Mouse (Mus musculus): ENCODE data around the gene Dnmt1.

Dnmt1 gene

DNA sequence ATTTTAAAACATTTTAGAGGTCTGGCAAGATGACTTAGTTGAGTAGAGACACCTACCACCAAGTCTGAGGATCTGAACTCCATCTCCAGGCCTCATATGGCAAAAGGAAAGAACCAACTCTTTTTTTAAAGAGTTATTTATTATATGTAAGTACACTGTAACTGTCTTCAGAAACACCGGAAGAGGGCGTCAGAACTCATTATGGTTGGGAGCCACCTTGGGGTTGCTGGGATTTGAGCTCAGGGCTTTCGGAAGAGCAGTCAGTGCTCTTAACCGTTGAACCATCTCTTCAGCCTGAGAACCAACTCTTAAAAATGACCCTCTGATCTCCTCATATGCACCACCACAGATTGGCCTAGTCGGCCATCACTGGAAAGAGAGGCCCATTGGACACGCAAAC is 72.5 kb downstream of the Dnmt1 start:
- peak; percentile 56 for DNase-seq (ENCODE audit: low read depth, low spot score)

GRCm38 (mm10) chr9:20886563-20886962 is 73.1 kb downstream of the Dnmt1 start:
- no peak for DNase-seq (ENCODE audit: low read depth, low spot score)

DNA sequence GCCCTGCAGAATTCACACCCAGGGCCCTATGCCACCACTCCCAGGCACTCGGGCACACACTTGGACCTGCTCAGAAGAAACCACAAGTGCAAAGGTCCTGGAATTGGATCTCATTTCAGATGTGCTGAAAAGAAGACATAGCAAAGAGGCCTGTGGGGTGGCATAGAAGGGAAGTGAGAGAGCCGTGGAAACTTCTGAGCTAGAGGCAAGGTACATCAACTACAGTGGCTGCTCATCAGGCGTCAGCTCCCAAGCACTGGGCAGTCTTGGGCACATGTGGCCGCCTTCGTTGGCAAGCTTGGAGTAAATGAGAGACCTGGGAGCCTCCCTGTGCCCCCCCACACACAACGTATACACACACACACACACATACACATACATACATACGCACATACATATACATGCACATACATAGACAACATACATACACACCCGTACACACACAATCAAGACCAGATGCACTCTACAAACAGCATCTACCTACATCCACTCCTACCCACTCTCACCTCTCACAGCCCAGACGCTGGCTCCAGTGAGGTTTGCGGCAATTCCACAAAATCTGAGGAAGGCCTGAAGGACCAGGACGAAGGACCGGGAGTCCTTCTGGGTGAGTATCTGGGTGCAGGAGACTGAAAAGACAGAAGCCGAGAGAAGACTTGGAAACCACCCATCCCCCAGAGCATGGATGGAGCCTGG is 80.4 kb downstream of the Dnmt1 start, which contains the start of gene Angptl6:
TSS of gene Angptl6 (minus strand) at position 631 of the 696 bp plus-strand sequence.
- DNase-seq (ENCODE audit: low read depth, low spot score): no peak

GRCm38 (mm10) chr9:20878710-20879065 is 81.0 kb downstream of the Dnmt1 start:
- DNase-seq (ENCODE audit: low read depth, low spot score): no peak

- DNase-seq (ENCODE audit: low read depth, low spot score): peak; percentile 98
These were observed 81.5 kb downstream of the Dnmt1 start for GRCm38 (mm10) chr9:20878041-20878709.

- DNase-seq (ENCODE audit: low read depth, low spot score): no peak
These were observed 82.3 kb downstream of the Dnmt1 start for GRCm38 (mm10) chr9:20877118-20878040.

DNA sequence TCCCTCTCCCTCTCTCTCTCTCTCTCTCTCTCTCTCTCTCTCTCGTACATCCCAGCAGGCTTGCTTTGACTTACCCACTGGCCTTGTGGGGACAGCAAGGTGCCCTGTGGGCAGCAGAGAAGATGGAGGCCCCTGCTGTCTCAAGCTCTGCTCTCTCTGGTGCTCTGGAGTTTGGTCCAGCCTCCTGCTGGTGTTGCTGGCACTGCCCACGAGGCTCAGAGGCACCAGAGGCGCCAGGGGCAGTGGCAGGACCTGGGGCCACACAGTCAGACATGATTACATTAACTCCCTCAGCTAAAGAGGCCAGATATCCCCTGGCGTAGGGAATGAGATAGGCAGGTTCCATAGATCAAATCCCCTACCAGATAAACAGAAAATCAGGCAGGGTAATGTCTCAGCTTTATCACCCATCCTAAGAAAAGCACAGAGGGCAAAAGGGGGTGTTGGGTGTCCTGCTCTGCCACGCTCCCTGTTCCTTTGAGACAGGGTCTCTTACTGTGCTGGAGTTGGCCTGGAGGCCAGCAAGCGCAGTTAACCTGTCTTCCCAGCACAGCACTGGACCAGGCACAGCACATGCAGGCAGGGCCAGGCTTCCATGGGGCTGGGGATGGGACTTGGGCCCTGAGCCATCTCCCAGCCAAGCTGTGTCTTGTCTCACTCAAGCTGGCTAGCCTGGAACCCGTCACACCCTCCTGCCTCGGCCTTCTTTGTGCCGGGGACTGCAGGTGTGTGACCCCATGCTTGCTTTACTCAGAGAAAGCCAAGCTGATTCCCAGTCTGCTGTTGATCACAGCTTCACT is 83.2 kb downstream of the Dnmt1 start:
- no peak for DNase-seq (ENCODE audit: low read depth, low spot score)

DNA sequence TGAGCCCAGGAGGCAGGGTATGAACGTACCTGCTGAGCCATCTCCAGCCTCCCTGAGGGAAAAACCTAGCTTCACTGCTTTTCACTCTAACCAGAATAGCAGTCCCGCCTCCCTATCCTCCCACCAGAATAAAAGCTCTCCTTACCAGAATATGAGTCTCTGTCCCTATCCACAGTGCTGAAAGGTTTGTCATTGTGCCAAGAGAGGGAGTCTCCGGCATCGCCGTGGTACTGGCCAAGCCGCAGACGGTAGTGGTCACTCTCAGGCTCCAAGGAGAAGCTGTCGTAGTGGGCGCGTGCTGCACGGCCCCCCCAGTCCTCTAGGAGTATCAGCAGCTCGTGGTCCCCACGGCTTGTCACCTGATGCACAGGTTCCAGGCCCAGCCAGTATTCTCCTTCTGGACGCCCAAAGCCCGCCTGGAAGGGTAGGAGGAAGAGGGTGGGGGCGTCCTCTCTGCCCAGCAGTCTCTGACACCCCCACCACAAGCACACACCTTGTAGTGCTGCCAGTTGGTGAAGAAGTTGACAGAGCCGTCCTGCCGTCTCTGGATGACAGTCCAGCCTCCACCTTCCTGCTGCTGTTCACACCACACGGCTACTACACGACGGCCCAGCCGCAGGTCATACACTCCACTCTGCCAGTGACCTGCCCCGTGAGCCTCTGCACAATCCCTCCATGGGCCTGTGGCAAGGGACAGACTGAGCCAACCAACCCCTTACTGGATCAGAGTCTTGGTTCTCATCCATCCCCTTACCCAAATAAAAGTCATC is 84.5 kb downstream of the Dnmt1 start:
- peak; percentile 80 for DNase-seq (ENCODE audit: low read depth, low spot score)

DNA sequence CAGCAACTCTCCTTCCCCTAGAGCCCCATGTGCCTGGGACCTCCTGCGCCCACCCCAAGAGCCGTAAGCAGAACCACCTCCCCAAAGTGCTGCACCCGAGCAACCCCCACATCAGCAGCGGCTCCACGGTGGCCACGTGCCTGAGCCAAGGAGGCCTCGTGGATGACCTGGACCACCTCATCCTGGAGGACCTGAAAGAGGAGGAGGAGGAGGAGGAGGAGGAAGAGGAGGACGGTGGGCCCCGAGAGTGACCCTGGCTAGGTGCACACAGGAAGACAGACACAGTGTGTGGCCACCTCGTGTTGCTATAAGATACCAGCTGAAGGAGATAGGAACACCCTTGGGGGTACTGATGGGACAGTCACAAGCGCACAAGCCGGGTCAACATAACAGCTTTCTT is 86.2 kb downstream of the Dnmt1 start:
- no peak for DNase-seq (ENCODE audit: low read depth, low spot score)

DNA sequence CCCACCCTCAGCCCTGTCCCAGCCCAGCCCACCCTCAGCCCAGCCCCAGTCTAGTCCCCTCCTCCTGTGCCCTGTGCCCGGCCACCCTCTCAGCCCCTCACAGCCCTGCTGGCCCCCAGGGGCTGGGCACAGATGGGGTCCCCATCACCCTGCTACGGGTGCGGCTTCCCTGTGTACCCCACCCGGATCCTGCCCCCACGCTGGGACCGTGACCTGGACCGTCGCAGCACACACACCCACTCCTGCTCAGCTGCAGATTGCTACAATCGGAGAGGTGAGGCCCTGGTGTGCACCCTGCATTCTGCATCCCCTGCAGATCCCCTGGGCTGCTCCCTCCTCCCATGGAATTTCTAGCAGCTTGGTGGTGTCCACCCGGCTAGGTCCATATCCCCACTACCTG is 86.7 kb downstream of the Dnmt1 start:
- no peak for DNase-seq (ENCODE audit: low read depth, low spot score)

GRCm38 (mm10) chr9:20870211-20871173 is 89.2 kb downstream of the Dnmt1 start:
- DNase-seq (ENCODE audit: low read depth, low spot score): peak; percentile 71

DNA sequence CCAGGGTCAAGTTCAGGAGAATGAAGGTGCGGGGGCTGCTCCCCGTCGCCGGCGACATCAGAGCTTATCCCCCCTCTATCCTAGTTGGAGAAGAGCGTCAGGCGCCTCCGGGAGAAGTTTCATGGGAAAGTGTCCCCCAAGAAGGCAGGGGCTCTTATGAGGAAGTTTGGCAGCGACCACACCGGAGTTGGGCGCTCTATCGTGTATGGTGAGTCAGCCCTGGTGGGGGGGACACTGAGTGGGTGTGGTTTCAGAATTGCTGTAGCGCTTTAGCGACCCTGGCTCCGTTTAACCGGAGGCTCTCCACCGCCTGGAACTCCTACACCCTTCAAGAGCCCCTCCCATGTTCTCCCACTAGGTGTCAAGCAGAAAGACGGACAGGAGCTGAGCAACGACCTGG is 90.4 kb downstream of the Dnmt1 start:
- peak; percentile 29 for DNase-seq (ENCODE audit: low read depth, low spot score)

GRCm38 (mm10) chr9:20868448-20869001 is 91.2 kb downstream of the Dnmt1 start, which contains the start of gene A230050P20Rik:
Gene A230050P20Rik (plus strand): TSS chr9:20868642.
- DNase-seq (ENCODE audit: low read depth, low spot score): peak; percentile 79

DNA sequence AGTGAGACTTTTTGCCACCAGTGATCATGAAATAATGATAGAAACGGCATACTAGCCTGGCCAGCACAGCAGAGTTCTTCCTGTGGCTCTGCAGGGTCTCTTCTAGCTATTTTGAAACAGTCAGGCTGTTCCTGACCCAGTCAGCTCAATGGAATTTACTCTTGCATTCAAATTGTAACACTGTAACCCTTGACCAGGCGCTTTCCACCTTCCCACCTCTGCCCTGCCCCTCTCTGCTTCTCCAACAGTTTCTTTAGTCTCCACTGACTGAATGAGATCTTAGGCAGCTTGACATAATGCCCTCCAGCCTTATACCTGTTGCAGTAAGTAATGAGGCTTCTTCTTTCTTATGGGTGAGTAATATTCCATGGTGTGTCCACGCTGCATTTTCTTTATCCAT is 92.8 kb downstream of the Dnmt1 start:
- no peak for DNase-seq (ENCODE audit: low read depth, low spot score)

- no peak for DNase-seq (ENCODE audit: low read depth, low spot score)
These were observed 97.5 kb downstream of the Dnmt1 start for GRCm38 (mm10) chr9:20862225-20862624.

- DNase-seq (ENCODE audit: low read depth, low spot score): peak; percentile 84
These were observed 97.9 kb downstream of the Dnmt1 start for GRCm38 (mm10) chr9:20861821-20862220.

- peak; percentile 49 for DNase-seq (ENCODE audit: low read depth, low spot score)
These were observed 99.8 kb downstream of the Dnmt1 start for GRCm38 (mm10) chr9:20859926-20860325.
